Mouse (Mus musculus) adrenal gland, postnatal 4 days (tissue): ENCODE results near the gene Trmt2a. TPM values are rescaled to one million over a fixed set of nuclear protein-coding genes. Genes with fewer than 3 reads are reported as not detected.
A peak's percentile ranks its signal among the peaks of the same experiment; 100 is the strongest.

Experiments used
- DNase-seq, 2 experiments: peaks; one replicate each; pipeline ENCODE4 v3.0.0; 2021 to 2022; ENCODE audit warnings: low spot score in 2 of 2, mixed read lengths in 2 of 2
- long read RNA-seq, 2 experiments: library from polyadenylated mRNA; stranded (forward); transcript quantifications; one replicate each; pipeline ENCODE4 v2.0.0; 2021
- total RNA-seq, 2 experiments: library from RNA; stranded (reverse); gene quantifications; 2 replicates each; pipeline ENCODE4 v1.2.3; 2021

Gene Trmt2a
- 10 to 100 TPM; 55.7 to 58.8 TPM for total RNA-seq
- long read RNA-seq, experiment 1, transcript Trmt2a-203 (12 exons, 2,367 nt), result major isoform, 25 of 48 reads
- long read RNA-seq, experiment 1, partial matches to known transcripts, result 2 of 48 reads
- long read RNA-seq, experiment 1, other reads (novel, unspliced or antisense), result 14 of 48 reads
- long read RNA-seq, experiment 2, transcript Trmt2a-203 (12 exons, 2,367 nt), result major isoform, 25 of 59 reads
- long read RNA-seq, experiment 2, partial matches to known transcripts, result 7 of 59 reads
- long read RNA-seq, experiment 2, other reads (novel, unspliced or antisense), result 21 of 59 reads

GRCm38 (mm10) chr16:18248433-18249363, at the start of gene Trmt2a, which contains the start of gene Ranbp1:
Gene Trmt2a, plus strand, starts transcription at chr16:18248679.
Gene Ranbp1, minus strand, starts transcription at chr16:18248732.
- DNase-seq, result peak; percentile 96 to 98

GRCm38 (mm10) chr16:18200062-18200461, 48.4 kb upstream of the Trmt2a start:
- no peak for DNase-seq

GRCm38 (mm10) chr16:18201620-18202019, 46.9 kb upstream of the Trmt2a start:
- no peak for DNase-seq

- DNase-seq, result no peak
These were observed 46.4 kb upstream of the Trmt2a start for GRCm38 (mm10) chr16:18202061-18202460.

- no peak for DNase-seq
These were observed 44.9 kb upstream of the Trmt2a start for GRCm38 (mm10) chr16:18203430-18204091.

GRCm38 (mm10) chr16:18210701-18211416, 37.6 kb upstream of the Trmt2a start:
- DNase-seq, result peak in 1 of 2 experiments; percentile 46

- peak; percentile 72 to 76 for DNase-seq
These were observed 36.9 kb upstream of the Trmt2a start for GRCm38 (mm10) chr16:18211417-18212171.

- no peak for DNase-seq
These were observed 34.8 kb upstream of the Trmt2a start for GRCm38 (mm10) chr16:18213689-18214088.

GRCm38 (mm10) chr16:18214858-18215257, 33.6 kb upstream of the Trmt2a start:
- no peak for DNase-seq

GRCm38 (mm10) chr16:18217579-18217978, 30.9 kb upstream of the Trmt2a start, which contains the start of gene Ccdc188:
Gene Ccdc188, plus strand, starts transcription at chr16:18217879.
- DNase-seq, result no peak

GRCm38 (mm10) chr16:18218580-18218996, 29.9 kb upstream of the Trmt2a start:
- no peak for DNase-seq

- no peak for DNase-seq
These were observed 28.5 kb upstream of the Trmt2a start for GRCm38 (mm10) chr16:18220001-18220400.

GRCm38 (mm10) chr16:18220856-18221542, 27.5 kb upstream of the Trmt2a start:
- no peak for DNase-seq

GRCm38 (mm10) chr16:18221543-18221898, 27.0 kb upstream of the Trmt2a start:
- DNase-seq, result no peak

GRCm38 (mm10) chr16:18222188-18222587, 26.3 kb upstream of the Trmt2a start:
- no peak for DNase-seq

GRCm38 (mm10) chr16:18227187-18227586, 21.3 kb upstream of the Trmt2a start:
- no peak for DNase-seq

GRCm38 (mm10) chr16:18227897-18228422, 20.5 kb upstream of the Trmt2a start:
- no peak for DNase-seq

- DNase-seq, result no peak
These were observed 19.6 kb upstream of the Trmt2a start for GRCm38 (mm10) chr16:18228856-18229255.

GRCm38 (mm10) chr16:18229622-18230021, 18.9 kb upstream of the Trmt2a start:
- DNase-seq, result no peak
